Mouse (Mus musculus) kidney, postnatal 0 days (tissue): ENCODE measurements at regions not wholly inside any gene's neighbourhood (a gene's known extent, or its start where the extent isn't known, plus 50 kb on each side); places are given as distances from the start of the nearest gene placed in this dataset.

Source experiments
- ATAC-seq: fragments of 200-750 bp; cut with Nextera tagmentation; replicated peaks from 2 replicates; pipeline ENCODE4 v1.8.0; 2017; ENCODE audit warnings: low read depth, moderate number of reproducible peaks, moderate TSS enrichment, moderate library complexity; ENCODE audit not compliant: low FRiP score
- DNase-seq: peaks from one replicate; pipeline ENCODE4 v3.0.0-alpha.2; 2016; ENCODE audit warnings: low spot score
- H3K27ac ChIP-seq: fragments of 300-500 bp; sonication (generic); 2 replicates; pipeline ENCODE4 v1.5.1; 2014; ENCODE audit warnings: mild to moderate bottlenecking
- H3K27me3 ChIP-seq: fragments of 300-500 bp; sonication (generic); 2 replicates; pipeline ENCODE4 v1.6.1; 2014; ENCODE audit warnings: low read length, mixed read lengths; ENCODE audit not compliant: insufficient read depth
- H3K36me3 ChIP-seq: fragments of 300-500 bp; sonication (generic); 2 replicates; pipeline ENCODE4 v1.6.1; 2014; ENCODE audit warnings: low read length, mixed read lengths; ENCODE audit not compliant: insufficient read depth
- H3K4me1 ChIP-seq: fragments of 300-500 bp; sonication (generic); replicated peaks from 2 replicates; pipeline ENCODE4 v1.6.1; 2014; ENCODE audit warnings: antibody characterized with exemption, low read length, mixed read lengths; ENCODE audit not compliant: insufficient read depth
- H3K4me2 ChIP-seq: fragments of 300-500 bp; sonication (generic); 2 replicates; pipeline ENCODE4 v1.6.1; 2014; ENCODE audit warnings: mild to moderate bottlenecking, low read length, moderate library complexity, mixed read lengths
- H3K4me3 ChIP-seq: fragments of 300-500 bp; sonication (generic); replicated peaks from 2 replicates; pipeline ENCODE4 v1.5.1; 2014; ENCODE audit warnings: low read depth, low read length
- H3K9ac ChIP-seq: fragments of 300-500 bp; sonication (generic); 2 replicates; pipeline ENCODE4 v1.6.1; 2014; ENCODE audit warnings: low read depth, low read length
- H3K9me3 ChIP-seq: fragments of 300-500 bp; sonication (generic); replicated peaks from 2 replicates; pipeline ENCODE4 v1.6.1; 2016; ENCODE audit warnings: low read length, inconsistent platforms, mixed read lengths
- CTCF ChIP-seq: IDR thresholded peaks from 2 replicates; pipeline ENCODE4 v1.5.1; 2016; ENCODE audit warnings: antibody characterized with exemption, low read depth, mild to moderate bottlenecking, moderate library complexity
- WGBS: fragments of 180-500 bp; shearing (Covaris S2); extraction: QIAGEN DNeasy Blood & Tissue Kit; methylation state at CpG from one replicate; pipeline ENCODE4 v1.1.7; 2014; 5-methylcytosine and 5-hydroxymethylcytosine counted together

- no peak for ATAC-seq
- H3K4me3 ChIP-seq: no peak overlapping the region
- 0 out of 2 replicates have a peak, but pooled peaks have one; percentile 15 for TF ChIP-seq CTCF
- no peaks in the 10 kb centered on the region for H3K27me3 ChIP-seq
- no peaks in the 10 kb centered on the region for H3K9me3 ChIP-seq
- H3K4me2 ChIP-seq: no peak overlapping the region
- no peak overlapping the region for H3K9ac ChIP-seq
- H3K27ac ChIP-seq: no peak overlapping the region
- WGBS: 66% methylated on average over 8 of the region's 8 CpGs
- H3K36me3 ChIP-seq: no peaks in the 10 kb centered on the region
- DNase-seq: no peak
- no peaks in the 10 kb centered on the region for H3K4me1 ChIP-seq
Measured at GRCm38 (mm10) chrX:12348117-12348516, 188.0 kb upstream of the Bcor start.

- H3K4me3 ChIP-seq: no peak overlapping the region
- 92% methylated on average over 2 of the region's 2 CpGs for WGBS
- H3K9me3 ChIP-seq: no peaks in the 10 kb centered on the region
- no peak overlapping the region for H3K27ac ChIP-seq
- DNase-seq (no peak), ATAC-seq (no peak)
- H3K36me3 ChIP-seq: no peaks in the 10 kb centered on the region
- no peak for TF ChIP-seq CTCF
- H3K4me1 ChIP-seq: no peaks in the 10 kb centered on the region
- no peak overlapping the region for H3K4me2 ChIP-seq
- H3K9ac ChIP-seq: no peak overlapping the region
- H3K27me3 ChIP-seq: no peaks in the 10 kb centered on the region
Measured at GRCm38 (mm10) chrX:12354875-12355274, 194.7 kb upstream of the Bcor start.

- 64% methylated on average over 1 of the region's 1 CpGs for WGBS
- no peak for TF ChIP-seq CTCF
- Histone ChIP-seq H3K27me3 (no peaks in the 10 kb centered on the region), H3K4me1 (no peaks in the 10 kb centered on the region), H3K4me2 (no peak overlapping the region), H3K9me3 (no peaks in the 10 kb centered on the region), H3K9ac (no peak overlapping the region), H3K36me3 (no peaks in the 10 kb centered on the region), H3K4me3 (no peak overlapping the region), H3K27ac (no peak overlapping the region)
- DNase-seq (no peak), ATAC-seq (no peak)
Measured at GRCm38 (mm10) chrX:12358026-12358425, 197.9 kb upstream of the Bcor start.

GRCm38 (mm10) chrX:12365582-12366323 lies 205.6 kb upstream of the Bcor start:
- peak; percentile 5 for DNase-seq

DNA sequence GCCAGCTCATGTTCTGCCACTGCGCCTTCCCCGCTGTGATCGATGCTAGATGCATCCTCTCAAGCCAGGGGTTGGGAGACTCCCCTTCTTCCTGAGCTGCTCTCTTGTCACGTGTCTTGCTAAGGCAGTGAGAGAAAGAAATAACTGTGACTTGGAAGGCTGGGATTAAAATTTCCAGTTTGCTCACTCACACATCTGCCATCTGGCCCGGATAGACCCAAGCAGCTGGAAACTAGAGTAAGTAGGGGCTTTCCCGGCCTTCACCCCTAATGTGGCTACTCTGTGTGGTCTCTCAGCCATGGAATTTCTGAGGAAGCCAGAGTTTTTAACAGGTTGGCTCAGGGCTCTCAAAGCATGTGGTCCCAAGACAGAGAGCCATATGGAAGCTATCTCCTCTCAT lies 206.6 kb upstream of the Bcor start:
- no peaks in the 10 kb centered on the region for H3K36me3 ChIP-seq
- no peaks in the 10 kb centered on the region for H3K4me1 ChIP-seq
- 75% methylated on average over 6 of the region's 6 CpGs for WGBS
- H3K9ac ChIP-seq: no peak overlapping the region
- H3K9me3 ChIP-seq: no peaks in the 10 kb centered on the region
- TF ChIP-seq CTCF: no peak
- ATAC-seq (no peak), DNase-seq (no peak)
- H3K4me2 ChIP-seq: no peak overlapping the region
- no peak overlapping the region for H3K4me3 ChIP-seq
- no peak overlapping the region for H3K27ac ChIP-seq
- H3K27me3 ChIP-seq: no peaks in the 10 kb centered on the region

More at GRCm38 (mm10) chrX:12365582-12366323, 205.6 kb upstream of the Bcor start:
- Histone ChIP-seq H3K9ac (no peak overlapping the region), H3K9me3 (no peaks in the 10 kb centered on the region), H3K4me1 (no peaks in the 10 kb centered on the region), H3K36me3 (no peaks in the 10 kb centered on the region), H3K4me2 (no peak overlapping the region), H3K4me3 (no peak overlapping the region), H3K27ac (no peak overlapping the region), H3K27me3 (no peaks in the 10 kb centered on the region)
- no peak for TF ChIP-seq CTCF
- no peak for ATAC-seq
- WGBS: 66% methylated on average over 12 of the region's 12 CpGs

- H3K4me1 ChIP-seq: no peaks in the 10 kb centered on the region
- TF ChIP-seq CTCF: no peak
- no peak overlapping the region for H3K4me3 ChIP-seq
- H3K9ac ChIP-seq: no peak overlapping the region
- DNase-seq (no peak), ATAC-seq (no peak)
- no peaks in the 10 kb centered on the region for H3K36me3 ChIP-seq
- H3K27me3 ChIP-seq: no peaks in the 10 kb centered on the region
- no peak overlapping the region for H3K4me2 ChIP-seq
- no peaks in the 10 kb centered on the region for H3K9me3 ChIP-seq
- H3K27ac ChIP-seq: no peak overlapping the region
- WGBS: 79% methylated on average over 6 of the region's 6 CpGs
Measured at GRCm38 (mm10) chrX:12373670-12374069, 213.5 kb upstream of the Bcor start.

DNA sequence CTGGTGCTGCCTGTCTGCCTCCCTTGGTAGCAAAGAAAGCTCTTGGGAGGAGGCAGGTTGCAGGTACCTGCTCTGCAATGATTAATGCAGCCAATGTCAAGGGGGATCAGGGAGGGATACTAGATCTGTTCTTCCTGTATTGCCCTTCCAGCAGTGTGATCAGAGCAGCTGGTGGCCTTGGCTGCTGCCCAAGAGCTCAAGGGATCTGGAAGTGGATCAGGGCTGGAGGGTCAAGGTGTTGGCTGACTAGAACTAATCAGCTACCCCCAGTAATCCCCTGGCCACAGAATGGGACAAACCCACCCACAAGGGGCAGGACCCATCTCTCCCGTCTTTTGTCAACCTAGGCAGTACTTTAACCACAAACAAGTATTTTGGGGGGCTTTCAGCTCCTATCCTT lies 211.8 kb upstream of the Atp6ap2 start:
- no peak for ATAC-seq

More for the DNA sequence above, 211.8 kb upstream of the Atp6ap2 start:
- no peak overlapping the region for H3K4me2 ChIP-seq
- no peaks in the 10 kb centered on the region for H3K36me3 ChIP-seq
- H3K4me3 ChIP-seq: no peak overlapping the region
- 70% methylated on average over 1 of the region's 1 CpGs for WGBS
- DNase-seq: peak; percentile 4
- no peak overlapping the region for H3K9ac ChIP-seq
- no peaks in the 10 kb centered on the region for H3K4me1 ChIP-seq
- H3K27ac ChIP-seq: no peak overlapping the region
- H3K9me3 ChIP-seq: no peaks in the 10 kb centered on the region
- TF ChIP-seq CTCF: no peak
- no peaks in the 10 kb centered on the region for H3K27me3 ChIP-seq
